Mouse (Mus musculus): ENCODE measurements around the gene Hao2. TPM values are rescaled to one million over a fixed set of nuclear protein-coding genes. Genes with fewer than 3 reads are reported as not detected.

Gene Hao2
- polyA plus RNA-seq (2015; fragmentation: Nextera tagmentation; extraction: Ambion mirVana), result not detected in 2 replicates

GRCm38 (mm10) chr3:98893057-98893772, at the start of gene Hao2:
Hao2 (minus strand) TSS chr3:98893239.
- no peaks in the 10 kb centered on the region for H3K4me1 ChIP-seq (ENCODE audit: insufficient read depth, low read depth, low read length)
- H3K27ac ChIP-seq (ENCODE audit: low read length), result no peak within 1 kb of the TSS
- no peaks in the 10 kb centered on the region for H3K36me3 ChIP-seq (ENCODE audit: insufficient read depth, low read length)
- H3K27me3 ChIP-seq (replicated peaks; ENCODE audit: insufficient read depth, low read length), result no peaks in the 10 kb centered on the region
- DNase-seq (ENCODE audit: low spot score), result no peak
- no peak for ATAC-seq
- TF ChIP-seq CTCF (IDR thresholded peaks at IDR 0.05) (no peak), EP300 (IDR thresholded peaks at IDR 0.05) (no peak)
- no peaks in the 10 kb centered on the region for H3K9me3 ChIP-seq (ENCODE audit: low read length)
- H3K4me2 ChIP-seq (replicated peaks; ENCODE audit: low read depth, low read length), result no peak within 1 kb of the TSS
- WGBS, result 54% methylated on average over 3 of the region's 3 CpGs
- no peak within 1 kb of the TSS for H3K4me3 ChIP-seq (ENCODE audit: low read depth, low read length)
- no peak within 1 kb of the TSS for H3K9ac ChIP-seq (replicated peaks; ENCODE audit: low read depth)

GRCm38 (mm10) chr3:98941601-98942000, 48.6 kb upstream of the Hao2 start:
- Histone ChIP-seq H3K4me3 (ENCODE audit: low read depth, low read length) (peak overlapping the region; percentile 24; the same call in 1 of the 2 replicates), H3K27ac (ENCODE audit: low read length) (no peak overlapping the region), H3K9ac (replicated peaks; ENCODE audit: low read depth) (no peak overlapping the region), H3K4me1 (ENCODE audit: insufficient read depth, low read depth, low read length) (no peaks in the 10 kb centered on the region), H3K9me3 (ENCODE audit: low read length) (no peaks in the 10 kb centered on the region), H3K27me3 (replicated peaks; ENCODE audit: insufficient read depth, low read length) (no peaks in the 10 kb centered on the region), H3K36me3 (ENCODE audit: insufficient read depth, low read length) (no peaks in the 10 kb centered on the region), H3K4me2 (replicated peaks; ENCODE audit: low read depth, low read length) (peak overlapping the region; percentile 49)
- TF ChIP-seq CTCF (IDR thresholded peaks at IDR 0.05), result no peak
- no peak for TF ChIP-seq EP300 (IDR thresholded peaks at IDR 0.05)
- WGBS, result 33% methylated on average over 10 of the region's 10 CpGs
- ATAC-seq, result no peak
- DNase-seq (ENCODE audit: low spot score), result no peak

- no peak for ATAC-seq
- Histone ChIP-seq H3K4me2 (replicated peaks; ENCODE audit: low read depth, low read length) (peak overlapping the region; percentile 49), H3K4me1 (ENCODE audit: insufficient read depth, low read depth, low read length) (no peaks in the 10 kb centered on the region), H3K9ac (replicated peaks; ENCODE audit: low read depth) (no peak overlapping the region), H3K36me3 (ENCODE audit: insufficient read depth, low read length) (no peaks in the 10 kb centered on the region), H3K27ac (ENCODE audit: low read length) (no peak overlapping the region), H3K27me3 (replicated peaks; ENCODE audit: insufficient read depth, low read length) (no peaks in the 10 kb centered on the region), H3K9me3 (ENCODE audit: low read length) (no peaks in the 10 kb centered on the region), H3K4me3 (ENCODE audit: low read depth, low read length) (peak overlapping the region; percentile 24; the same call in 1 of the 2 replicates)
- TF ChIP-seq EP300 (IDR thresholded peaks at IDR 0.05), result no peak
- no peak for TF ChIP-seq CTCF (IDR thresholded peaks at IDR 0.05)
- DNase-seq (ENCODE audit: low spot score), result no peak
- WGBS, result 3% methylated on average over 24 of the region's 24 CpGs
Measured at GRCm38 (mm10) chr3:98941066-98941551, 48.1 kb upstream of the Hao2 start.

GRCm38 (mm10) chr3:98940225-98940624, 47.2 kb upstream of the Hao2 start:
- no peak overlapping the region for H3K4me2 ChIP-seq (replicated peaks; ENCODE audit: low read depth, low read length)
- no peak for ATAC-seq
- no peak for DNase-seq (ENCODE audit: low spot score)
- H3K9ac ChIP-seq (replicated peaks; ENCODE audit: low read depth), result no peak overlapping the region
- no peak overlapping the region for H3K27ac ChIP-seq (ENCODE audit: low read length)
- no peak overlapping the region for H3K4me3 ChIP-seq (ENCODE audit: low read depth, low read length)
- TF ChIP-seq EP300 (IDR thresholded peaks at IDR 0.05) (no peak), CTCF (IDR thresholded peaks at IDR 0.05) (no peak)
- no peaks in the 10 kb centered on the region for H3K9me3 ChIP-seq (ENCODE audit: low read length)
- WGBS, result 74% methylated on average over 4 of the region's 4 CpGs
- H3K4me1 ChIP-seq (ENCODE audit: insufficient read depth, low read depth, low read length), result no peaks in the 10 kb centered on the region
- H3K27me3 ChIP-seq (replicated peaks; ENCODE audit: insufficient read depth, low read length), result no peaks in the 10 kb centered on the region
- no peaks in the 10 kb centered on the region for H3K36me3 ChIP-seq (ENCODE audit: insufficient read depth, low read length)

- 87% methylated on average over 3 of the region's 3 CpGs for WGBS
- H3K9ac ChIP-seq (replicated peaks; ENCODE audit: low read depth), result no peak overlapping the region
- H3K9me3 ChIP-seq (ENCODE audit: low read length), result no peaks in the 10 kb centered on the region
- no peaks in the 10 kb centered on the region for H3K36me3 ChIP-seq (ENCODE audit: insufficient read depth, low read length)
- no peaks in the 10 kb centered on the region for H3K27me3 ChIP-seq (replicated peaks; ENCODE audit: insufficient read depth, low read length)
- no peaks in the 10 kb centered on the region for H3K4me1 ChIP-seq (ENCODE audit: insufficient read depth, low read depth, low read length)
- no peak overlapping the region for H3K4me3 ChIP-seq (ENCODE audit: low read depth, low read length)
- no peak for ATAC-seq
- no peak for TF ChIP-seq EP300 (IDR thresholded peaks at IDR 0.05)
- no peak for TF ChIP-seq CTCF (IDR thresholded peaks at IDR 0.05)
- no peak for DNase-seq (ENCODE audit: low spot score)
- H3K27ac ChIP-seq (ENCODE audit: low read length), result no peak overlapping the region
- H3K4me2 ChIP-seq (replicated peaks; ENCODE audit: low read depth, low read length), result no peak overlapping the region
Measured at GRCm38 (mm10) chr3:98936446-98936845, 43.4 kb upstream of the Hao2 start.

GRCm38 (mm10) chr3:98934601-98935000, 41.6 kb upstream of the Hao2 start:
- Histone ChIP-seq H3K9me3 (ENCODE audit: low read length) (no peaks in the 10 kb centered on the region), H3K9ac (replicated peaks; ENCODE audit: low read depth) (no peak overlapping the region), H3K36me3 (ENCODE audit: insufficient read depth, low read length) (no peaks in the 10 kb centered on the region), H3K4me2 (replicated peaks; ENCODE audit: low read depth, low read length) (no peak overlapping the region), H3K27ac (ENCODE audit: low read length) (no peak overlapping the region), H3K4me1 (ENCODE audit: insufficient read depth, low read depth, low read length) (no peaks in the 10 kb centered on the region), H3K4me3 (ENCODE audit: low read depth, low read length) (no peak overlapping the region), H3K27me3 (replicated peaks; ENCODE audit: insufficient read depth, low read length) (no peaks in the 10 kb centered on the region)
- TF ChIP-seq EP300 (IDR thresholded peaks at IDR 0.05), result no peak
- TF ChIP-seq CTCF (IDR thresholded peaks at IDR 0.05), result no peak
- WGBS, result 77% methylated on average over 7 of the region's 7 CpGs
- no peak for DNase-seq (ENCODE audit: low spot score)
- no peak for ATAC-seq
